Mouse (Mus musculus): ENCODE results near the gene Ngfr. TPM values are rescaled to one million over a fixed set of nuclear protein-coding genes. Genes with fewer than 3 reads are reported as not detected.
A peak's percentile ranks its signal among the peaks of the same experiment; 100 is the strongest.

Ngfr gene
- polyA plus RNA-seq, 1 experiment from 2014 or later: 3.0 TPM

DNA sequence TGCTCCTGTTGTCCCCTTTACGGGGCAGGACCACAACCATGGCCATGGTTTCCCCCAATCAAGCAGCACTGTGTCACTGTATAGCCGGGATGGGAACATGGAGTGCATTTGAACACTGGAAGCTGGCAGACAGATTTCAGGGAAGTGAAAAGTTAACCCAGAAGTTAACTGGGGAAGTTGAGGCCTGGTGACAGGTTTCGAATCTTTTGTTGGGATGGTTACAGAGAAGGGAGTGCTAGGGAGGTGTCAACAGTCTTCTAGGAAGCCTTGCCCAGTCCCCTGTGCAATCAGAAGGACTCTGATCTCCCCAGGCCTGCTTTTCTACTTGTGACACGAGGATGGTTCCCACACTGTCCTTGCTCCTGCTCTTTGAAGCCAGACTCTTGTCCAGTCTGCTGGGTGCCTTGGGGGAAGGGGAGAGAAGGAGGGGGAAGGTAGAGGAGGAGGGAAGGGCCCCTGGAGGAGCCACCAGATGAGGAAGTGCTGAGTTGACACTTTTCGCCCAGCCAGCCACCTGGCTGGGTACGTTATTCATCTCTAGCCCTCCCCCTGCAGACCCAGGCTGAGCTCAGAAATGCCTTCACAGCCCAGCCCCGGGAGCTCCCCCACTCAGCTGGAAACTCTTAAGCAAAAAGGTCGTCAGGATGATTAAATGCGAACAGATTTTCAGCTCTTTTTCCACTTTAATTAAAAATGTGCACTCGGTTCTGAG is 8.1 kb upstream of the Ngfr start:
- no peak for ATAC-seq (ENCODE audit: insufficient number of reproducible peaks, insufficient read depth, low FRiP score, low read depth)
- no peak overlapping the region for H3K27ac ChIP-seq (replicated peaks in 1 of 2; ENCODE audit: control insufficient read depth in 1 of 2, insufficient read depth in 1 of 2, low read depth in 2 of 2, low read length in 2 of 2)
- no peaks in the 10 kb centered on the region for H3K9me3 ChIP-seq (ENCODE audit: control insufficient read depth, low read length)
- H3K36me3 ChIP-seq (ENCODE audit: control insufficient read depth, insufficient read depth, low read length): no peaks in the 10 kb centered on the region
- no peak overlapping the region for H3K4me2 ChIP-seq (ENCODE audit: low read length)
- no peak overlapping the region for H3K4me3 ChIP-seq (ENCODE audit: control insufficient read depth in 1 of 2, insufficient read depth in 1 of 2, low read depth in 1 of 2, low read length in 2 of 2)
- H3K4me1 ChIP-seq (ENCODE audit: control insufficient read depth in 2 of 2, insufficient read depth in 2 of 2, low read length in 2 of 2): peaks cover 15 to 19% of the 10 kb centered on the region in 2 experiments; a peak in 2 of 4 replicates
- no peak overlapping the region for H3K9ac ChIP-seq (ENCODE audit: low read length)
- WGBS: 29% methylated on average over 10 of the region's 10 CpGs
- H3K27me3 ChIP-seq (ENCODE audit: control insufficient read depth, insufficient read depth, low read length): peaks cover 66% of the 10 kb centered on the region

DNA sequence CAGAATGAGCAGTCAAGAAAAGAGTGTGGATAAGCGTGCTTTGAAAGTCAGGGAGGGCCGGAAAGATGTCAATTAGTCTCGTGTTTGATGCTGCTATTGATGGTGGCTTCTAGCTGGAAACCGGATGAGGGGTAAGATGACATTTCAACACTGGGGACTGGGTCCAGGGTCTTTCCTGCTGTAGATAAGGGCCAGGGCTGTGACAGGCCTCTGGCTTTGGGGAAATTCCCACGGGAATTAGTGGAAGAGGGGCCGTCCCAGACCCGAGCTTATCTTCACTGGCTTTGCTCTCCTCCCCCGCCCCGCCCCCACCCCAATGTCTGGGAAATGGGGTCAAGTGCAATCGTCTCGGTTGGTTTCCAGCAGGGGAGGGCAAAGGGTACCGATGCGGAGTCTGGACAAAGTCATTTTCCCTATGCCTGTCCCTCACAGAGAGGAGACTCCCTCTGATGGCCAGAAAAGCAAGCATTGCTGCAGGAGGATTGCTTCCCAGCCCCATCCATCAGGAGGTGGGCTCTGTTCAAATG is 7.2 kb upstream of the Ngfr start:
- WGBS: 10% methylated on average over 13 of the region's 13 CpGs
- H3K9ac ChIP-seq (ENCODE audit: low read length): no peak overlapping the region
- no peak for ATAC-seq (ENCODE audit: insufficient number of reproducible peaks, insufficient read depth, low FRiP score, low read depth)
- no peaks in the 10 kb centered on the region for H3K9me3 ChIP-seq (ENCODE audit: control insufficient read depth, low read length)
- H3K4me1 ChIP-seq (ENCODE audit: control insufficient read depth in 2 of 2, insufficient read depth in 2 of 2, low read length in 2 of 2): peaks cover 13 to 19% of the 10 kb centered on the region in 2 experiments; a peak in 2 of 4 replicates
- peaks cover 69% of the 10 kb centered on the region for H3K27me3 ChIP-seq (ENCODE audit: control insufficient read depth, insufficient read depth, low read length)
- H3K4me2 ChIP-seq (ENCODE audit: low read length): no peak overlapping the region
- no peak overlapping the region for H3K27ac ChIP-seq (replicated peaks in 1 of 2; ENCODE audit: control insufficient read depth in 1 of 2, insufficient read depth in 1 of 2, low read depth in 2 of 2, low read length in 2 of 2)
- no peaks in the 10 kb centered on the region for H3K36me3 ChIP-seq (ENCODE audit: control insufficient read depth, insufficient read depth, low read length)
- H3K4me3 ChIP-seq (ENCODE audit: control insufficient read depth in 1 of 2, insufficient read depth in 1 of 2, low read depth in 1 of 2, low read length in 2 of 2): no peak overlapping the region

DNA sequence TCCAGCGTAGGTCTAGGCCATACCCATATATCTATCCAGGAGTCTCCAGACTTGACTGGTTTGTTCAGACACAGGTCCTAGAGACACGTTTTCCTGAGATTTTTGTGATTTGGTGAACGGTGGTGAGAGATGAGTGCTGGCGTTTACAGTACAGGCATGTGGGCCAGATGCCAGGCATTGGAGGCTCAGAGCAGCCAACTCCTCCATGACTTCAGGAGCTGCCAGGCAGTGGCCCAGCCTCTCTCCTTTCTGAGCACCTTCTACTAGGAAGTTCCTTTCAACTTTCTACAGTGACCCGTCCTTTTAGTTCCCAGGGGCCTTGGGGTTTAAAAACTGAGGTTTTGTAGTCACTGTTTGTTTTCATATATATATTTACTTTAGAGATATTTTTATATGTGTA is 6.0 kb upstream of the Ngfr start:
- Histone ChIP-seq H3K4me2 (ENCODE audit: low read length) (no peak overlapping the region), H3K4me1 (ENCODE audit: control insufficient read depth in 2 of 2, insufficient read depth in 2 of 2, low read length in 2 of 2) (peaks cover 13 to 19% of the 10 kb centered on the region in 2 experiments; a peak in 2 of 4 replicates), H3K9ac (ENCODE audit: low read length) (no peak overlapping the region), H3K27me3 (ENCODE audit: control insufficient read depth, insufficient read depth, low read length) (peaks cover 70% of the 10 kb centered on the region), H3K9me3 (ENCODE audit: control insufficient read depth, low read length) (no peaks in the 10 kb centered on the region), H3K36me3 (ENCODE audit: control insufficient read depth, insufficient read depth, low read length) (no peaks in the 10 kb centered on the region), H3K27ac (replicated peaks in 1 of 2; ENCODE audit: control insufficient read depth in 1 of 2, insufficient read depth in 1 of 2, low read depth in 2 of 2, low read length in 2 of 2) (no peak overlapping the region), H3K4me3 (ENCODE audit: control insufficient read depth in 1 of 2, insufficient read depth in 1 of 2, low read depth in 1 of 2, low read length in 2 of 2) (no peak overlapping the region)
- WGBS: 62% methylated on average over 5 of the region's 5 CpGs
- no peak for ATAC-seq (ENCODE audit: insufficient number of reproducible peaks, insufficient read depth, low FRiP score, low read depth)

DNA sequence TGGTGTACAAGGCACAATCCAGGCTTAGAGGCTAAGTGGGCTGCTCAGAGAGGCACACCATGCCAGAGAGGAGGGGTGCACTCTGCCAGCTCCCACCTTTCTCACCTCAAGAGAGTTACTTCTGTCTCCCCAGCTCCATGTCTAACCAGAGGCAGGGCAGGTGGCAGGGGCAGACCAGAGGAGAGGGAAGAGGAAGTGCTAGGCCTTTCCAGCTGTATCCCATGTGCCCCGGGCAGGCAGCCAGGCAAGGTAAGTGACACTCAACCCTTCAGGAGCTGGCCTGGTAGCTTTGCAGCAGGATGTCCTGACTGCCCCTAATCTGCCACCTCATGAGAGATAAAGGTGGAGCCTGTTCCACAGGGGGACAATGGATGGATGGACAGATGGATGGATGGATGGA is 5.2 kb upstream of the Ngfr start:
- no peak overlapping the region for H3K27ac ChIP-seq (replicated peaks in 1 of 2; ENCODE audit: control insufficient read depth in 1 of 2, insufficient read depth in 1 of 2, low read depth in 2 of 2, low read length in 2 of 2)
- H3K4me3 ChIP-seq (ENCODE audit: control insufficient read depth in 1 of 2, insufficient read depth in 1 of 2, low read depth in 1 of 2, low read length in 2 of 2): no peak overlapping the region
- 71% methylated on average over 1 of the region's 1 CpGs for WGBS
- H3K27me3 ChIP-seq (ENCODE audit: control insufficient read depth, insufficient read depth, low read length): peaks cover 72% of the 10 kb centered on the region
- H3K9ac ChIP-seq (ENCODE audit: low read length): no peak overlapping the region
- H3K4me1 ChIP-seq (ENCODE audit: control insufficient read depth in 2 of 2, insufficient read depth in 2 of 2, low read length in 2 of 2): peaks cover 11 to 19% of the 10 kb centered on the region in 2 experiments; a peak in 2 of 4 replicates
- H3K36me3 ChIP-seq (ENCODE audit: control insufficient read depth, insufficient read depth, low read length): no peaks in the 10 kb centered on the region
- ATAC-seq (ENCODE audit: insufficient number of reproducible peaks, insufficient read depth, low FRiP score, low read depth): no peak
- no peaks in the 10 kb centered on the region for H3K9me3 ChIP-seq (ENCODE audit: control insufficient read depth, low read length)
- H3K4me2 ChIP-seq (ENCODE audit: low read length): no peak overlapping the region

DNA sequence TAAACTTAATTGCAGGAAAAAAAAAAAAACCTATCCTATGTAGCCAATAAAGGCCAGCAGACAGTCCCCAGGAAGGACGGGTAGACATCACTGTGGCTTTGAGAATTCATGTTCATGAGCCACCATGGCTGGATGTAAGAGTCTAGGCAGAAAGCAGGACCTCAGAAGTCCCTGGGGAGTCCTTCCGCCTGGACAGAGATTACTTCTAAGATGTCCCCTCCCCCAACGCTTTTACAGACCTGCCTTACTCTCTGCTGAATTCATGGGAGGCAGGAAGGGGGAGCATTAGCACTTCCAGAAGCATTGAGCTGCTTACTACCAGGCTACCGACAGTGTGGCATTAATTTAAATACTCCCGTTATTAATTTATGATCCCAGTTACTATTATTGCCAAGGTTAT is 1.7 kb upstream of the Ngfr start:
- 36% methylated on average over 5 of the region's 5 CpGs for WGBS
- Histone ChIP-seq H3K4me3 (ENCODE audit: control insufficient read depth in 1 of 2, insufficient read depth in 1 of 2, low read depth in 1 of 2, low read length in 2 of 2) (no peak overlapping the region), H3K27me3 (ENCODE audit: control insufficient read depth, insufficient read depth, low read length) (peaks cover 82% of the 10 kb centered on the region), H3K36me3 (ENCODE audit: control insufficient read depth, insufficient read depth, low read length) (no peaks in the 10 kb centered on the region), H3K27ac (replicated peaks in 1 of 2; ENCODE audit: control insufficient read depth in 1 of 2, insufficient read depth in 1 of 2, low read depth in 2 of 2, low read length in 2 of 2) (no peak overlapping the region), H3K4me2 (ENCODE audit: low read length) (no peak overlapping the region), H3K9ac (ENCODE audit: low read length) (no peak overlapping the region), H3K4me1 (ENCODE audit: control insufficient read depth in 2 of 2, insufficient read depth in 2 of 2, low read length in 2 of 2) (peaks cover 13 to 19% of the 10 kb centered on the region in 2 experiments), H3K9me3 (ENCODE audit: control insufficient read depth, low read length) (no peaks in the 10 kb centered on the region)
- no peak for ATAC-seq (ENCODE audit: insufficient number of reproducible peaks, insufficient read depth, low FRiP score, low read depth)

DNA sequence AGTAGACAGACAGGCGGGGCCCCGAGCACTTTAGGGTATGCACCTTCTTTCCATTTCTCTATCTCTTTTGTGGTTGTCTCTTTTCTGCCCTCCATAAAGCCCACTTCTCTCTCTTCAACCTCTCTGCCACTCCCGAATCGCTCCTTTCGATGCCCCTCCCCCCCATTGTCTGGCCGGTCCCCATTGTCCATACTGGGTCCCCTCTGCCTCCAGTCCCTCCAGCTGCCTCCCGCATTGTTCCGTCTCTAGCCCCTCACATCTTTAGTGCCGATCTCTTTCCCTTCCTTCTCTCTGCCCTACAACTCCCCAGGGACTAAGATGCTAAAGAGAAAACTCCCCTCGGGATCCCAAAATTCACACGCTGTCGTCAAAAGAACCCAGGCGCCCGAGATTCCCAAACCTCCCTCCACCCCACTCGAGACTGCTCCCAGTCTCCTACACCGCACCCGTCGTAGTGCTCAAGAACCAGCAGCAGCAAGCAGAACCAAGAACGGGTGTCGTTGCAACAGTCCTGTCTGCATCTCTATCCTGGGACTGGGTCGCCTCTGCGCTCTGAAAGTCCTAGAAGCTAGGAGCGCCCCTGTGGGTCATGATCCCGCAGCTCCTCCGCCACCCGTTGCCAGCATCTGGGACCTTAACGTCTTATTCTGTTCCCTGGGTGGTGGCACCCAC is 648 bp downstream of the Ngfr start:
- no peak overlapping the region for H3K27ac ChIP-seq (replicated peaks in 1 of 2; ENCODE audit: control insufficient read depth in 1 of 2, insufficient read depth in 1 of 2, low read depth in 2 of 2, low read length in 2 of 2)
- no peaks in the 10 kb centered on the region for H3K9me3 ChIP-seq (ENCODE audit: control insufficient read depth, low read length)
- peak overlapping the region; percentile 57; the same call in 1 of the 2 replicates for H3K9ac ChIP-seq (ENCODE audit: low read length)
- no peak for ATAC-seq (ENCODE audit: insufficient number of reproducible peaks, insufficient read depth, low FRiP score, low read depth)
- peak overlapping the region; percentile 41 to 47 for H3K4me3 ChIP-seq (ENCODE audit: control insufficient read depth in 1 of 2, insufficient read depth in 1 of 2, low read depth in 1 of 2, low read length in 2 of 2)
- peak overlapping the region; percentile 78 for H3K4me2 ChIP-seq (ENCODE audit: low read length)
- H3K36me3 ChIP-seq (ENCODE audit: control insufficient read depth, insufficient read depth, low read length): no peaks in the 10 kb centered on the region
- peaks cover 86% of the 10 kb centered on the region for H3K27me3 ChIP-seq (ENCODE audit: control insufficient read depth, insufficient read depth, low read length)
- H3K4me1 ChIP-seq (ENCODE audit: control insufficient read depth in 2 of 2, insufficient read depth in 2 of 2, low read length in 2 of 2): peaks cover 16 to 19% of the 10 kb centered on the region in 2 experiments
- WGBS: 2% methylated on average over 27 of the region's 27 CpGs

DNA sequence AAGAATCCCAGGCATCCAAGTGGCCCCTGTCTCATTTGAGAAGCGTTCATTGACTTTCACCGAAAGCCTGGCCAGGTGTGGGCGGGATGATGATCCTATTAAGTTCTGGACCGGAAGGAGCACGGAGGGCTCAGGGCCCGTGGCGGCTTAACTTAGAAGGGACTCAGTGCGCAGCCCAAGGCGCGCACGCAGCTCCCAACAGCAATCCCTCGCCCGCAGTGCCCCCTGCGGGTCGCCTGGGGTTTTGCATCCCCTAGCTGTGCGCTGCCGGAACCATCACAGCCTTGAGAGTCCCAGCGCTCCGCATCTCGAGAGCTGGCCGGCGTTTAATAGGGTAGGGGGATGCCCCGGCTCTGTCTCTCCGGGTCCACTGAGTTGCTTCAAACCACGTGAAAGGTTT is 1.4 kb downstream of the Ngfr start:
- no peak overlapping the region for H3K9ac ChIP-seq (ENCODE audit: low read length)
- under 1% methylated on average over 25 of the region's 25 CpGs for WGBS
- peaks cover 17 to 19% of the 10 kb centered on the region in 2 experiments for H3K4me1 ChIP-seq (ENCODE audit: control insufficient read depth in 2 of 2, insufficient read depth in 2 of 2, low read length in 2 of 2)

More for the DNA sequence above, 1.4 kb downstream of the Ngfr start:
- H3K27ac ChIP-seq (replicated peaks in 1 of 2; ENCODE audit: control insufficient read depth in 1 of 2, insufficient read depth in 1 of 2, low read depth in 2 of 2, low read length in 2 of 2): no peak overlapping the region
- H3K4me3 ChIP-seq (ENCODE audit: control insufficient read depth in 1 of 2, insufficient read depth in 1 of 2, low read depth in 1 of 2, low read length in 2 of 2): peak overlapping the region; percentile 41 to 47
- peak; percentile 34; the same call in 1 of the 2 replicates for ATAC-seq (ENCODE audit: insufficient number of reproducible peaks, insufficient read depth, low FRiP score, low read depth)
- H3K9me3 ChIP-seq (ENCODE audit: control insufficient read depth, low read length): no peaks in the 10 kb centered on the region
- no peaks in the 10 kb centered on the region for H3K36me3 ChIP-seq (ENCODE audit: control insufficient read depth, insufficient read depth, low read length)
- H3K27me3 ChIP-seq (ENCODE audit: control insufficient read depth, insufficient read depth, low read length): peaks cover 93% of the 10 kb centered on the region
- H3K4me2 ChIP-seq (ENCODE audit: low read length): peak overlapping the region; percentile 78
